In genomic region chr13:34683762-34684488, GRCm38 (mm10) we compare ENCODE assay signal across 27 mouse cellular contexts. TPM values are rescaled to one million over a fixed set of nuclear protein-coding genes. Genes with fewer than 3 reads are reported as not detected.
DNase-seq lines count a peak whose midpoint lies in the region; ATAC-seq and TF ChIP-seq lines count a peak whose summit lies in the region.
"Had no signal": no experiment of that assay in that cellular context is flagged by ENCODE, and none has a peak within 500 bp of the region (broad histone marks: within the 10 kb centered on the region; RNA-seq: fewer than 3 reads in every experiment).

No protein-coding gene starts in this region.

- H3K36me3 ChIP-seq in ES-E14 (ENCODE audit: control insufficient read depth, insufficient read depth, low read length, poor library complexity, severe bottlenecking) (no peaks in the 10 kb centered on the region), myocyte (ENCODE audit: control insufficient read depth, insufficient read depth) (no peaks in the 10 kb centered on the region)
- no peaks in the 10 kb centered on the region for H3K36me3 ChIP-seq in heart, embryonic 10.5 days
- H3K36me3 ChIP-seq: forebrain, embryonic 15.5 days; neural tube, embryonic 13.5 days had no signal

- no peak for TF ChIP-seq CTCF in gastrocnemius, adult 2 months (IDR thresholded peaks at IDR 0.05)

- ATAC-seq in cerebellum, adult (ENCODE audit: insufficient number of reproducible peaks, low FRiP score, low TSS enrichment): no peak
- ATAC-seq: forebrain, embryonic 15.5 days; hindbrain, embryonic 16.5 days; intestine, postnatal 0 days had no signal

- H3K9ac ChIP-seq in ES-E14 (ENCODE audit: insufficient read depth, low read depth, low read length, poor library complexity, severe bottlenecking): no peak overlapping the region
- H3K9ac ChIP-seq: forebrain, embryonic 15.5 days; neural tube, embryonic 13.5 days had no signal

- H3K9me3 ChIP-seq in ES-E14 (ENCODE audit: control insufficient read depth, insufficient read depth, low read depth, low read length): no peaks in the 10 kb centered on the region
- H3K9me3 ChIP-seq in heart, embryonic 10.5 days: no peaks in the 10 kb centered on the region
- H3K9me3 ChIP-seq: forebrain, embryonic 15.5 days; neural tube, embryonic 13.5 days had no signal

- no peak overlapping the region for H3K4me3 ChIP-seq in gastrocnemius, adult 2 months
- H3K4me3 ChIP-seq in ES-E14 (ENCODE audit: insufficient read depth in 1 of 2, low read depth in 1 of 2, low read length in 2 of 2, poor library complexity in 1 of 2, severe bottlenecking in 1 of 2) (no peak overlapping the region), myocyte (no peak overlapping the region)
- H3K4me3 ChIP-seq in heart, embryonic 10.5 days: no peak overlapping the region
- H3K4me3 ChIP-seq: erythroblast, embryonic 14.5 days; forebrain, embryonic 15.5 days; neural tube, embryonic 13.5 days had no signal

- no peaks in the 10 kb centered on the region for H3K79me2 ChIP-seq in myocyte (ENCODE audit: control insufficient read depth, insufficient read depth)

- no peak overlapping the region for H3ac ChIP-seq in myocyte (ENCODE audit: control insufficient read depth, insufficient read length)

- in situ Hi-C loops in ES-E14 (cut with MboI; ENCODE audit: low sequenced_read_pairs in 2 of 2, unreplicated experiment in 2 of 2): no loop called here

- no peaks in the 10 kb centered on the region for H3K27me3 ChIP-seq in heart, embryonic 10.5 days (ENCODE audit: insufficient read depth, poor library complexity, severe bottlenecking)
- H3K27me3 ChIP-seq in myocyte (ENCODE audit: control insufficient read depth, insufficient read depth, insufficient read length): no peaks in the 10 kb centered on the region
- H3K27me3 ChIP-seq: forebrain, embryonic 15.5 days; neural tube, embryonic 13.5 days had no signal

- TF ChIP-seq POLR2A in myocyte (IDR thresholded peaks at IDR 0.05; ENCODE audit: insufficient read length, low read depth): no peak

- peaks cover 0 to 8% of the 10 kb centered on the region in 2 experiments; a peak in 2 of 4 replicates for H3K4me1 ChIP-seq in ES-E14 (ENCODE audit: control insufficient read depth in 2 of 2, insufficient read depth in 2 of 2, low read length in 2 of 2, poor library complexity in 1 of 2)
- peaks cover 15% of the 10 kb centered on the region for H3K4me1 ChIP-seq in heart, embryonic 10.5 days
- H3K4me1 ChIP-seq: forebrain, embryonic 15.5 days had no signal

- 82% methylated on average over 18 of the region's 18 CpGs for WGBS in heart, embryonic 10.5 days

- no peak overlapping the region for H3K27ac ChIP-seq in gastrocnemius, adult 2 months
- H3K27ac ChIP-seq in ES-E14 (ENCODE audit: insufficient read depth, low read depth, low read length, poor library complexity, severe bottlenecking): no peak overlapping the region
- H3K27ac ChIP-seq in heart, embryonic 10.5 days: peak overlapping the region; percentile 49; the same call in 1 of the 2 replicates
- H3K27ac ChIP-seq: forebrain, embryonic 15.5 days; neural tube, embryonic 13.5 days had no signal

- DNase-seq in gastrocnemius, adult 2 months: peak; percentile 22
- no peak for DNase-seq in gastrocnemius, postnatal 14 days
- no peak for DNase-seq in ES-E14 (ENCODE audit: low read depth, low spot score)
- no peak for DNase-seq in heart, embryonic 10.5 days (ENCODE audit: low spot score)
- DNase-seq in cerebellum, adult 9-11 months: no peak
- no peak for DNase-seq in layer of hippocampus, adult 9-11 months
- DNase-seq: cerebellum, postnatal 25 days; kidney, postnatal 25 days; layer of hippocampus, postnatal 36 days; lung, adult 18-20 months; right cerebral cortex, postnatal 25 days; thymus, adult 2 months had no signal

- H3K4me2 ChIP-seq in myocyte (ENCODE audit: low read depth): peak overlapping the region; percentile 61
- H3K4me2 ChIP-seq: forebrain, embryonic 15.5 days; midbrain, embryonic 11.5 days; neural tube, embryonic 13.5 days had no signal

- intact Hi-C loops in gastrocnemius, adult 2 months (cut with DNase I): no loop called here
- intact Hi-C loops in gastrocnemius, postnatal 14 days (cut with DNase I; ENCODE audit: low total_unique reads): no loop called here

TF ChIP-seq in ES-E14, 5 proteins besides CTCF, POLR2A, EP300 and RAD21:
- TF ChIP-seq ZC3H11A (IDR thresholded peaks at IDR 0.05; ENCODE audit: borderline replicate concordance, low read depth, low read length) (no peak), ZNF384 (IDR thresholded peaks at IDR 0.05; ENCODE audit: low read depth, low read length) (0 out of 2 replicates have a peak, but pooled peaks have one; percentile 59)

TF ChIP-seq in myocyte, 11 proteins besides CTCF, POLR2A, EP300 and RAD21:
- TF ChIP-seq REST (IDR thresholded peaks at IDR 0.05; ENCODE audit: insufficient read depth, insufficient read length) (no peak), POLR2AphosphoS2 (IDR thresholded peaks at IDR 0.05; ENCODE audit: insufficient read length, low read depth) (no peak), TCF12 (IDR thresholded peaks at IDR 0.05; ENCODE audit: insufficient read depth, poor library complexity, severe bottlenecking) (no peak), USF1 (IDR thresholded peaks at IDR 0.05; ENCODE audit: low read depth) (no peak), TCF3 (IDR thresholded peaks at IDR 0.05; ENCODE audit: insufficient read length, low read depth) (no peak), MAX (IDR thresholded peaks at IDR 0.05; ENCODE audit: low read depth) (no peak), CEBPB (IDR thresholded peaks at IDR 0.05; ENCODE audit: insufficient read depth, poor library complexity, severe bottlenecking) (no peak), MYOD1 (IDR thresholded peaks at IDR 0.05; ENCODE audit: control insufficient read depth in 1 of 3, insufficient read length in 2 of 3, low read depth in 2 of 3) (no peak), SRF (IDR thresholded peaks at IDR 0.05; ENCODE audit: control insufficient read depth, insufficient read length, low read depth) (no peak), E2F4 (IDR thresholded peaks at IDR 0.05; ENCODE audit: insufficient read depth) (no peak), MYOG (IDR thresholded peaks at IDR 0.05; ENCODE audit: control insufficient read depth in 1 of 3, insufficient read depth in 1 of 3, insufficient read length in 2 of 3, low read depth in 2 of 3) (no peak)

RNA-seq across cellular contexts. Expression of gene Pxdc1, which starts 30.6 kb away (rescaled TPM):
- total RNA-seq in gastrocnemius, adult 2 months (2021): 1 to 10 TPM; 3.6 to 8.6 TPM
- total RNA-seq in gastrocnemius, postnatal 14 days (2021): 1 to 10 TPM; 5.9 to 6.4 TPM
- 7.0 and 16.6 TPM in 2 replicates for total RNA-seq in ES-E14 (2012; rRNA removed)
- polyA plus RNA-seq in heart, embryonic 10.5 days (2016; fragmentation: Nextera tagmentation; extraction: Ambion mirVana): 11.2 and 11.7 TPM in 2 replicates
- 13.8 TPM for polyA plus RNA-seq in myocyte (2012; fragmentation: generic; extraction: Trizol)

RNA-seq across cellular contexts. Expression of gene Fam50b, which starts 50.7 kb away (rescaled TPM):
- not detected for total RNA-seq in gastrocnemius, adult 2 months (2021)
- total RNA-seq in gastrocnemius, postnatal 14 days (2021): not detected
- total RNA-seq in ES-E14 (2012; rRNA removed): 0.21 and 0.27 TPM in 2 replicates
- not detected in 2 replicates for polyA plus RNA-seq in heart, embryonic 10.5 days (2016; fragmentation: Nextera tagmentation; extraction: Ambion mirVana)
- polyA plus RNA-seq in myocyte (2012; fragmentation: generic; extraction: Trizol): not detected
- total RNA-seq: adrenal gland, postnatal 4 days; heart, postnatal 36 days; layer of hippocampus, postnatal 36 days; left cerebral cortex, postnatal 36 days; liver, adult 2 months; monocyte, adult 5-6 weeks had no signal
- polyA plus RNA-seq: C2C12; erythroblast, embryonic 14.5 days; forebrain, embryonic 15.5 days; hindbrain, embryonic 16.5 days; midbrain, embryonic 11.5 days; neural tube, embryonic 13.5 days; stomach, embryonic 14.5 days; thymus, adult 2 months had no signal
